20 mouse cellular contexts compared by ENCODE assay signal in genomic region chr5:138981921-138982320, GRCm38 (mm10). TPM values are rescaled to one million over a fixed set of nuclear protein-coding genes. Genes with fewer than 3 reads are reported as not detected.
"Had no signal": no experiment of that assay in that cellular context is flagged by ENCODE, and none has a peak within 500 bp of the region (broad histone marks: within the 10 kb centered on the region; RNA-seq: fewer than 3 reads in every experiment).

No protein-coding gene starts in this region.

- H3K27ac ChIP-seq: lung, embryonic 15.5 days; macrophage; midbrain, embryonic 13.5 days; midbrain, embryonic 15.5 days; neural tube, embryonic 12.5 days had no signal

- H3K4me1 ChIP-seq: megakaryocyte, embryonic 14.5 days; midbrain, embryonic 13.5 days; midbrain, embryonic 15.5 days; neural tube, embryonic 12.5 days had no signal

- H3K9me3 ChIP-seq: lung, embryonic 15.5 days; megakaryocyte, embryonic 14.5 days; midbrain, embryonic 13.5 days; midbrain, embryonic 15.5 days; neural tube, embryonic 12.5 days had no signal

- H3K36me3 ChIP-seq: midbrain, embryonic 15.5 days had no signal

- ATAC-seq: liver, postnatal 0 days; lung, postnatal 0 days; midbrain, embryonic 13.5 days; midbrain, embryonic 15.5 days had no signal

- H3K4me3 ChIP-seq: lung, embryonic 15.5 days; megakaryocyte, embryonic 14.5 days; midbrain, embryonic 13.5 days; midbrain, embryonic 15.5 days; neural tube, embryonic 12.5 days had no signal

- H3K9ac ChIP-seq: liver, postnatal 0 days; lung, embryonic 15.5 days; midbrain, embryonic 13.5 days; midbrain, embryonic 15.5 days; neural tube, embryonic 12.5 days had no signal

- H3K27me3 ChIP-seq: lung, embryonic 15.5 days; midbrain, embryonic 13.5 days; midbrain, embryonic 15.5 days; neural tube, embryonic 12.5 days had no signal

- H3K4me2 ChIP-seq: lung, embryonic 15.5 days; midbrain, embryonic 11.5 days; midbrain, embryonic 13.5 days; midbrain, embryonic 15.5 days; neural tube, embryonic 12.5 days had no signal

- DNase-seq: liver, postnatal 0 days; lung, adult 2 months; lung, postnatal 14 days; lung, postnatal 36 days; right cerebral cortex, postnatal 25 days; right cerebral cortex, postnatal 4 days; spleen, adult 18-20 months; thymus, adult 18-20 months; thymus, postnatal 14 days; thymus, postnatal 4 days had no signal

RNA-seq across cellular contexts. Expression of gene Pdgfa, which starts 15.2 kb away (rescaled TPM):
- total RNA-seq: monocyte, adult 5-6 weeks; neutrophil, adult 5-6 weeks had no signal
